Mouse (Mus musculus): ENCODE results near the gene Nxpe5. TPM values are rescaled to one million over a fixed set of nuclear protein-coding genes. Genes with fewer than 3 reads are reported as not detected.
"Not testable (repeated sequence)": the region's sequence is repeated elsewhere in the genome, so short reads cannot be mapped to it uniquely, and the experiment has no call there.

The Nxpe5 gene
- not detected for total RNA-seq (2021)
- long read RNA-seq, experiment 1, result 0 reads
- long read RNA-seq, experiment 2, result 0 reads

- TF ChIP-seq CTCF (conservative IDR thresholded peaks at IDR 0.05), result no peak
- Histone ChIP-seq H3K4me3 (no peak within 1 kb of the TSS), H3K27ac (no peak within 1 kb of the TSS)
- no peak for DNase-seq (ENCODE audit: low spot score in 2 of 2)
Measured at GRCm38 (mm10) chr5:138225700-138226099, at the start of gene Nxpe5. Gene Nxpe5, plus strand, starts transcription at chr5:138225898.

GRCm38 (mm10) chr5:138186950-138187638 lies 38.6 kb upstream of the Nxpe5 start, which contains the start of the genes Taf6 and Cnpy4:
Gene Taf6, minus strand, starts transcription at chr5:138187451.
Gene Cnpy4, plus strand, starts transcription at chr5:138187485.
- H3K4me3 ChIP-seq, result peak within 1 kb of the TSS; percentile 99
- DNase-seq (ENCODE audit: low spot score in 2 of 2), result peak; percentile 79 to 89
- peak within 1 kb of the TSS; percentile 92 for H3K27ac ChIP-seq
- TF ChIP-seq CTCF (conservative IDR thresholded peaks at IDR 0.05), result no peak

- no peak for TF ChIP-seq CTCF (conservative IDR thresholded peaks at IDR 0.05)
- H3K4me3 ChIP-seq, result peak overlapping the region; percentile 99
- DNase-seq (ENCODE audit: low spot score in 2 of 2), result peak; percentile 76 to 88
- peak overlapping the region; percentile 92 for H3K27ac ChIP-seq
Measured at GRCm38 (mm10) chr5:138187661-138188306, 37.9 kb upstream of the Nxpe5 start.

DNA sequence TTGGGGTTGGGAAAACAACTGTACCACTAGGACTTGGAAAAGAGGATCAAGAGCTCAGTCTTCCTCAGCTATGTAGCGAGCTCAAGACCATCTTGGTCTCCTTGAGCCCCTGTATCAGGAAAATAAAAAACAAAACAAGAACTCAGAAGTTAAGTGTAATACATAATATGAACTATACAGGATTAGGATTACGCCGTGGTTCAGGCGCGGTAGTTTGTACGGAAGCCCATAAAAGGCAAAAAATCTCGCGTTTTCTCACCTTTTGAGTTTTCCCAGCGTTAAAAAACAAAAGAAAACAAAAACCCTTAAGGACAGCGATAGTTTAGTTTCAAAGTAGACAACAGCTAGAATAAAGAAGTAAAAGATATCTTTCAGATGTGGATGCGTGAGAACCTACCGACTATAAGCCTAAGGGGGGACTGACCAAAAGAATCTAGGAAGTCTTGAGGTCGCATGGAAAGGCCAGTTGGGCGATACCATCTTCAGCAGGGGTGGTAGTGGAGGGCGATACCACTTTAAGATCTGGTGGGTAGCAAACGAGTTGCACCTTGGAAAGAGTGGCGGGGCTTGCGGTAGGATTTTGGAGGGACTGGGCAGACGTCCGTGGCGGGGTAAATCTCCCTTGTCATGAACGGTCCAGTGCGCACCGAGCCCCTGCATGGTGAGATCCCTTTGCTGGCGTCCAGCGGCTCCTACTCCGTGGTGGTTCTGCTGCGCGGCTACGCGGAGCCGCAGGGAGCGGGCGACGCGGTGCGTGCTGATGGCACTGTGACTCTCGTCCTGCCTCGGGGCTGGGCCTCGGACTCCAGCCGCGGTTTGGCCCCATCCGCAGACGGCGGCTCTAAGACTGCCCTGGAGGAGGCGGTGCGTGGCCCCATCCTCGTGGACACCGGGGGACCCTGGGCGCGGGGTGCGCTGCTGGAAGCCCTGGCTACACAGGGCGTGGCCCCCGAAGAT lies 31.6 kb upstream of the Nxpe5 start, which contains the start of gene Mblac1:
Gene Mblac1 (plus strand): TSS at position 544 of the 957 bp plus-strand sequence.
- no peak for TF ChIP-seq CTCF (conservative IDR thresholded peaks at IDR 0.05)
- H3K27ac ChIP-seq, result peak within 1 kb of the TSS; percentile 96
- H3K4me3 ChIP-seq, result peak within 1 kb of the TSS; percentile 85
- peak; percentile 79 to 82 for DNase-seq (ENCODE audit: low spot score in 2 of 2)

DNA sequence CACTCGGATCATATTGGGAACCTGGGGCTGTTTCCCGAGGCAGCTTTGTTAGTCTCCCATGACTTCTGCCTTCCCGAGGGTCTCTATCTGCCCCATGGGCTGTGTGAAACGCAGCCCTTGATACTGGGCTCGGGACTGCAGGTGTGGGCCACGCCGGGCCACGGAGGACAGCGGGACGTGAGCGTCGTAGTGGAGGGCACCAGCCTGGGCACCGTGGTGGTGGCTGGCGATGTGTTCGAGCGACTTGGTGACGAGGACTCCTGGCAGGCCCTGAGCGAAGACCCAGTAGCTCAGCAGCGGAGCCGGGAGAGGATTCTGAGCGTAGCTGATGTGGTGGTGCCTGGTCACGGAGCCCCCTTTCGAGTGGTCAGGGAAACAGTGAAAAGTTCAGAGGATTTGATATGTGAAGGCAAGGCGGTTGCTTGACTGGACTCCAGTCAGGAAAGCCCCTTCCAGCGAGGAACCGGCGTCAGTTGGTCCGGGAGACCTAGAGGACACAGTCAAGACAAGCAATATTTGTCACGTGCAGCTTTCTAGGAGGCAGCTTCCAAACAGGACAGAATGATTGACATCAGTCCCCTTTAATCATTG lies 30.8 kb upstream of the Nxpe5 start:
- TF ChIP-seq CTCF (conservative IDR thresholded peaks at IDR 0.05), result no peak
- Histone ChIP-seq H3K4me3 (peak overlapping the region; percentile 85), H3K27ac (peak overlapping the region; percentile 96)
- DNase-seq (ENCODE audit: low spot score in 2 of 2), result no peak

GRCm38 (mm10) chr5:138195463-138195862 lies 30.2 kb upstream of the Nxpe5 start:
- TF ChIP-seq CTCF (conservative IDR thresholded peaks at IDR 0.05), result no peak
- DNase-seq (ENCODE audit: low spot score in 2 of 2), result no peak
- Histone ChIP-seq H3K4me3 (peak overlapping the region; percentile 85), H3K27ac (peak overlapping the region; percentile 96)

- Histone ChIP-seq H3K4me3 (no peak overlapping the region), H3K27ac (no peak overlapping the region)
- no peak for DNase-seq (ENCODE audit: low spot score in 2 of 2)
- TF ChIP-seq CTCF (conservative IDR thresholded peaks at IDR 0.05), result peak; percentile 71
Measured at GRCm38 (mm10) chr5:138199576-138199975, 26.1 kb upstream of the Nxpe5 start.

- TF ChIP-seq CTCF (conservative IDR thresholded peaks at IDR 0.05), result no peak
- Histone ChIP-seq H3K4me3 (no peak overlapping the region), H3K27ac (no peak overlapping the region)
- DNase-seq (ENCODE audit: low spot score in 2 of 2), result no peak
Measured at GRCm38 (mm10) chr5:138202086-138202485, 23.6 kb upstream of the Nxpe5 start.

GRCm38 (mm10) chr5:138207253-138207652 lies 18.4 kb upstream of the Nxpe5 start:
- DNase-seq (ENCODE audit: low spot score in 2 of 2), result no peak
- no peak overlapping the region for H3K4me3 ChIP-seq
- no peak for TF ChIP-seq CTCF (conservative IDR thresholded peaks at IDR 0.05)
- H3K27ac ChIP-seq, result no peak overlapping the region

DNA sequence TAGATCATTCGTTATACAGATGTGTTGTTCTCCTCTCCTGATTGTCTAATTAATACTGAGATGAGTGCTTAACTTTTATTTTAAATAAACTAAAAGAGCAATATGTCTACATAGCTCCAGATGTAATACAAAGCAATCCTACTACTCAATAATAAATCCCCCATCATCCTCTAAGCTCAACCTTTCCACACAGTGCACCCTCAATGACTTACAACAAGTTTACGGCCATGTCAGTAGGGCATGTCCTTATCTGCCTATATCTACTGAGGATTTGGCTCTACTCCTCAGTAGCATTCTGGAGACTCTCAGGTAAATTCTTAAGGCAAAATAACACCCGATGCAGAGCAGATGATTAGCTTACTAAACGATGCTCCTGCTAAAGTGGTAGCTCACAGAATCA lies 17.8 kb upstream of the Nxpe5 start:
- Histone ChIP-seq H3K27ac (no peak overlapping the region), H3K4me3 (no peak overlapping the region)
- DNase-seq (ENCODE audit: low spot score in 2 of 2), result no peak
- TF ChIP-seq CTCF (conservative IDR thresholded peaks at IDR 0.05), result no peak

DNA sequence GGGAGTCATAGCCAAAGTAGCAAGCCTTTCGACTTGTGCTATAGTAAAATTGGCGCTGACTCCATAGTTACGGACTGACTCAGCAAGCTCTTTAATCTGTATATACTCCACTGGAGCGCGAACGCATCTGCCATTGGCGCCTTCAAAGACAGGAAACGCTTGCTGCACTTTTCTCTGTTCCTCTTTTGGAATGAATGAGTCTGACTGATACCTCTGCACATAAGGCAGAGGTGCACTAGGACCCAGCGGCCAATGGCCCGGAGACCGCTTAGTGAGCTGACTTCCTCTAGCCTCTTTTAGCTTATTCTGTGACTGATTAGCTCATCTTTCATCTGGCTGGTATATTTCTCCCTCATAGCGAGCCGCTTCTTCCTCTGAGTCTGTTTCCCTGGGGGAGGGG lies 9.1 kb upstream of the Nxpe5 start:
- H3K27ac ChIP-seq; DNase-seq (ENCODE audit: low spot score in 2 of 2); H3K4me3 ChIP-seq: not testable (repeated sequence)

DNA sequence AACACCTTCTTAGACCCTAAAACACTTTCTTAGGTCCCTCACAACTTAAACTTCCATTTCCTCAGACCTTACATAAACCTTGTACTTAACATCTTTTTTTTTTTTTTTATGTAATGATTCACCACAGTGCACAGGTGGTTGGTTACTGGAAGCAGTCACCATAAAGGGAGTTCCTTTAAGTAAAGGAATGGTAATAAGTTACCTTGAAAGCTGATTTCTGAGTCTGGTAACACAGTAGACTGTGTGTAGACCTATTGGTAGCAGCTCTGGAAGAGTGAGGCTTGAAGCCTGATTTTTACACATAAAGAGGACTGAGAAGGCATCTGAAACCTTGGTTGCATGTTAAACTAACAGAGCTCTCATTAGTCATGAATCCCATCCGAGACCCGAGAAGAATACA lies 5.8 kb upstream of the Nxpe5 start:
- Histone ChIP-seq H3K4me3 (no peak overlapping the region), H3K27ac (no peak overlapping the region)
- no peak for DNase-seq (ENCODE audit: low spot score in 2 of 2)
- no peak for TF ChIP-seq CTCF (conservative IDR thresholded peaks at IDR 0.05)

Measured in layer of hippocampus, adult 2 months (tissue).